Mouse (Mus musculus): Measurements from ENCODE around the gene 4930451I11Rik.

4930451I11Rik gene

DNA sequence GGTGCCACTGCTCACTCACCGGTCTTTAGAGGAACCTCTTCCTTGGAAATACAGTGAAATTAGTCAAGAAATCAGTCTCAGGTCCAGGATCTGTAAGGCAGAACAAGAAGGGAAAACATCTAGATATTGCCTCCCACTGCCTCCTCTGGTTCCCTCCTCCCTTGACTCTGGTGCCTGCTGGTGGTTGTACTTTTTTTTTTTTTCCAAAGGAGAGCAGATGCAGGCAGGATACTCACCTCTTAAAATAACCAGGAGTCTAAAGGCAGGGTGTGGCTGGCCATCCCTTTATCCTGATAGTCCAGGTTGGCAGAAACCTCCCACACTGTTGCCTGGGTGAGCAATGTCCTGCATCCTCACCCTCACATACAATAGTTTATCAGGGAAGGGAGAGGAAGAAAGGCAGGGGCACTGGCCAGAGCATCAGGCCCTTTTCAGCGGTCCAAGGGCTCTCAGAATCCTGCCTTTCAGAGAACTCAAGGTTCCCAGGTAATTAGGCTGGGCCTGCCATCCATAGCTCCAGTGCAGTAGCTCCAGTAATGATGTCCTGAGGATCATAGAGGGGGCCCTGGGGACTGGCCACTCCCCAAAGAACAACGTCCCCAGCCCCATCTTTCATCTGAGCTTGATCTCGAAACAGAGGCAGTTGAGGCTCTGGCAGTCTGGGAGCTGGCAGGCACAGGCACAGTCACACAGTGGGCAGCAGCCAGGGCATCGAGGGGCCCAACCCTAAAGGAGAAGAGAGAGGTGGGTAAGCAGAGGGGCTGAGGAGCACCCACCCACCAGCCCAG lies 31.0 kb downstream of the 4930451I11Rik start:
- no peak for DNase-seq (ENCODE audit: low spot score in 2 of 2)

DNA sequence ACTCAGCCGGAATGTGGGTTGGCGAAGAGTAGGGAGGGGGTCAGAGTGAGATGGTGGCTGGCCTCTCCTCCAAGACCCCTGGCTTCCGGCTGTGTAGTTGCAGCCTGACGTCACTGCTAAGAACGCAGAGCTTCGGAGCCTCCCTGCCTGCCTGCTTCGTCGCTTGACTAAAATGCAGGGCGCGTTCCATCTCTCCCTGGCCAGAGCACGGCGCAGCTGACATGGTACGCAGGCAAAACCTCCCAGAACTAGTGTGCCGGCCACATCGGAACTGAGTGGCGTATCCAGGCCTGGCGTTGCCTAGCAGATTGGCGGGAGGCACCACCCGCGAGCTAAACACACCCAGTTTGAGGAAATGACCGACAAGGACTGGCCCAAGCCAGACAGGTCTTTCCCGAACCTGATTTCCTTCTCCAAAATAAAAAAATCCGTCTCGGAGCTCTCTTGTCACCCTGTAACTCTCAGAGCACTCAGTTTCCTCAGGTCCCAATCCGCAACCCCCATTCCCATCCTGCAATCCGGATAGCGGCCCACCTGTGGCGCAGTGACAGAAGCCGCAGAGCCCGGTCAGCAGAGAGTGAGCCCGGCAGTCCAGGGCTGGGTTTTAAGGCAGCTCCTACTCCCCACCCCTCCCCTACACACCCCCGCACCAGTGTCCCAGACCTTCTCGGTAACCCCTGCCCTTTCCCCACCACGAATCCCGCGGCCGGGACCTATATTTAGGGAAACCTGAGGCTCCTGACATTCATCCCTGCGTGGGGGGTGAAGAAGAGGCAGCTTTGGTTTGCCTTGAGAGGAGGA lies 31.8 kb downstream of the 4930451I11Rik start:
- DNase-seq (ENCODE audit: low spot score in 2 of 2) = no peak

DNA sequence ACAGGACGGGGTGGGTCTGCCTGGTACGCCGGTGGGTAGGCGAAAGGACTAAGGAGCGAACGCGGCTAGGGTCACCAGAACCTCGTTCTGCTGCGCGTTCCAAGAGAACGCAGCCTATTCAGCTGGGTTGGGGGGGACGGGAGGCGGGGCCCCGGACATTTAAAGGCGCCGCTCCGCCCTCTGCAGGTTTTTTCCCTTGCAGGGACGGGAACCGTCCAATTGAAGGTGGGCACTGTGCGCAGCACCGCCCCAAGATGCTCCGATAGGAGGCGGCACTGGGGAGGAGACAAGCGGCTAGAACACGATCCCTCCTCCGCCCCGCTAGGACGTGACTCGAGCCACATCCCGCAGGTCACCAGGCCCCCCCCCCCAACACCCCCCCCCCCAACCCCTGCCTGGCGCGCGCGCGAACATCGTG lies 32.4 kb downstream of the 4930451I11Rik start:
- peak; percentile 94 to 95 for DNase-seq (ENCODE audit: low spot score in 2 of 2)

DNA sequence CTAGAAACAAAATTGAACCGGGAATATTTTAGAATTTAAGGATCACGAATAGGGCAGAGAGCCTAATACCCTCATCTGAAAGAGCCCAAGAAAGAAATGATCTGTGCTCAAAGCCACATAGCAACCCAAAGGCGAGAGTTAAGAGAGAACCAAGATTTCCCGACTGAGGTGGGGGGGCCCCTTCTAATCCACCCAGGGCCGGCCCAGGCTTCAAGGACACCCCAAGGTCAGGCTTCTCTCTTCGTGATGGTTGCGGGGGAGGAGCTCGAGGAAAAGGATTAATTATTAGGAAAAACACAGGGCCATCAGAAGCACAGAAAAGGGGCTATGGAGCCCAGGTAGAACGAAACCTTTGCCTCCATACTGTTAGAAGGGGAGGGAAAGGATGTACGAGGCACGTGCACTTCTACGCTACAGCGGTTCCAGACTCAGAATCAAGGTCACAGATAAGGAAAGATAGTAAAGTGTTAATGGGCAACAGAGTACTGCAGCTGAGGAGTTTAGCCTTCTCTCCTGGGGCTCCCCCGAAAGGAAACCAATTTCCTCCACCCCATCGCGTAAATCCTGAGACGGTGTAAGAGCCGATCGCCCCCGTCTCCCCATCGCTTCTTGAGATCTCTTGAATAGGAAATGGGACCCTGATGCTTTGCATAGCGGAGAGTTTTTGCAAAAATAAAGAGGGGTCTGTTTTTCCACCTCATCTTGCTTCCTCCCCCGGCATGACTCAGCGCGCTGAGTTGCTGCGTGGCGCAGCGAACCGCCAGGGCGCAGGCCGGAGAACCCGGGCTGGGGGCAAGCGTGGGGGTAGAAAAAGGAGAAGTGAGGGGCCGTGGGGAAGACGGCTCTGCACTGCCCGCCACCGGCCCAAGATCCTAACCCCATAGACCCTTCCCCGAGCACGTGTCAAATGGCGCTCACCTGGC lies 33.1 kb downstream of the 4930451I11Rik start:
- DNase-seq (ENCODE audit: low spot score in 2 of 2) = peak; percentile 62 to 82

DNA sequence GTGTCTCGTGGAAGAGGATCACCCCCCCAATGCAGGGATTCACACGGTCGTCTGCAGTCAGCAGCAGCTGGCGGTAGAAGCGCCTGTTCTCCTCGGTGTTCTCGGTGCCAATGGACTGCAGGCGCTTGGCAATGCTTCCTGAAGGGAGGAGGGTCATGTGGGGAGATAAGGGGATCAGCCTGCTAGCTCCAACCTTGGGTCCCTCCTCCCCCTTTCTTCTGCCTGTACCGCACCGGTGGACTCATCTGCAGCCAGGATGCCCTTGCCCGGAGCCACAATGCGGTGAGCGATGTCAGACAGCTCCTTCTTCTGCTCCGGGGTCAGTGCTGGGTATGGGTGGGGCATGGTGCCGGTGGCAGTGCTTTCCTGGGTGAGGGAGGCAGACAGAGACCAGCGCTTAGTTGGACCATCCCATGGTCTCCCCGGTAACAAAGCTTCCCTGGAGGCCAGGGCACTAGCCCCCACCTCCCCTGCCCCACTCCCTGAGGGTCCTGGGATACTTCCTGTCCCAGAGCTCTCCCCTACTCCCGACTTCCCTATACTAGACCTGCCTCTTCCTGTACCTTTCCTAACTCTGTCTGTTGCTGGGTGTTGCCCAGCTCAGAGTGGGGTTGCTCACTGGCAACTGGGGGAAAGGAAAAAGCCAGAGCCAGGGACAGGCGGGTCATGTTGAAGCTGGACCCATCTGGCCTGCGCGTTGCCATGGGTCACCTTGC lies 33.9 kb downstream of the 4930451I11Rik start, which contains the start of gene Fam57b:
Gene Fam57b, plus strand, starts transcription at position 258 of the 716 bp plus-strand sequence.
- no peak for DNase-seq (ENCODE audit: low spot score in 2 of 2)

DNA sequence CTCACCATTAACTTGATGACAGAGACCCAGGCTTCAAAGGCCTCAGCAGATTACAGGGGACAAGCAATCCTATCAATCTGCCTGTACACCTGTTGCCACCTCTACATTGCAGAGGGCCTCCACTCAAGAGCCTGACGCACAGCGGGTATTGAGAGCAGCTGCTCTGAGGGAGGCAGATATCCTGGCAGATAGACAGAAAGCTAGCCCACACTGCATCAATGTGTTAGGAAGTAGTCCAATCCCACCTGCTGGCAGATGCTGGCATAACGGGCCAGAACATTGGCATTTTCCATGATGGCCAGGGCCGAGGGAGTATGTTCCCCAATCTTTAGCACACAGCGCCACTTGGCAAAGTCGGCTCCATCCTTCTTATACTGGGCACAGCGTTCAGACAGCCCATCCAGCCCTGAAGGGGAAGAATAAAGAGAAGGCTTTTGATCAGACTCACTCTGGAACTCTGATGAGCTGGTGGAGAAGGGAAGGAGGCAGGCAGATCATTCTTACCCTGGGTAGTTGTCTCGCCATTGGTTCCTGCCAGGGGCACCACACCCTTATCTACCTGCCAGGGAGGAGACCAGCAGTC lies 35.0 kb downstream of the 4930451I11Rik start:
- peak; percentile 53 to 74 for DNase-seq (ENCODE audit: low spot score in 2 of 2)

DNA sequence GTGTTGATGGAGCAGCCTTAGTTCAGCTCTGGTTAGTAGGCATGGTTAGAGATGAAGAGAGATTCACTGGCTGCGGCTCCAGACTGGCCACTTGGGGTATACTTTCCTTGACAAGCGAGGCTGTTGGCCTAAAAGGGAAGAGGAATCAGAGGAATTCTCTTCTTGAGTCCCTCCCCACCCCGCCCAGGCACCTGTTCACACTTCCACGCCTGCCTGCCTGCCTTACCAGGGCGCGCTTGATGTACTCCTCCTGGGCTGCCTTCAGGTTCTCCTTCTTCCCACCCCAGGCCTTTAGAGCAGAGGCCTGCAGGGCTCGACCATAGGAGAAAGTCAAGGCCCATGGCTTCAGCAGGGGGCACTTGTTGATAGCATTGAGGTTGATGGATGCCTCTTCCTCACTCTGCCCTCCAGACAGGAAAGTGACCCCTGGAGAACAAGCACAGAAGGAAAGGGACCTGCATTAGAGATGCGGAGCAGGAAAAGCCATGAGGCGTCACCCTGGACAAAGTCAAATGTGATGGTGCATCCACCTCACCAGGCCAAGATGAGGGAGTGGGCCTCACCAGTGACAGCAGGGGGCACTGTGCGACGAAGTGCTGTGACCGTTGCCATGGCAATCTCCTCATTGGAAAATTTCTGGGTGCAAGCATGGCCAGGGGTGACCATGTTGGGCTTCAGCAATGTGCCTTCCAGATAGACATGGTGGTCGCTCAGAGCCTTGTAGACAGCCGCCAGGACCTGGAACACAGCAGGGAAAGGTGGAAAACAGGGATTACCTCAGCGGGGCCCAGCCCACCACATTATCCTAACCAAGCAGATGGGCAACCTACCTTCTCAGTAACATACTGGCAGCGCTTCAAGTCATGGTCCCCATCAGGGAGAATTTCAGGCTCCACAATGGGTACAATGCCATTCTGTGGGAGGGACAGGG lies 35.8 kb downstream of the 4930451I11Rik start:
- DNase-seq (ENCODE audit: low spot score in 2 of 2) = no peak

DNA sequence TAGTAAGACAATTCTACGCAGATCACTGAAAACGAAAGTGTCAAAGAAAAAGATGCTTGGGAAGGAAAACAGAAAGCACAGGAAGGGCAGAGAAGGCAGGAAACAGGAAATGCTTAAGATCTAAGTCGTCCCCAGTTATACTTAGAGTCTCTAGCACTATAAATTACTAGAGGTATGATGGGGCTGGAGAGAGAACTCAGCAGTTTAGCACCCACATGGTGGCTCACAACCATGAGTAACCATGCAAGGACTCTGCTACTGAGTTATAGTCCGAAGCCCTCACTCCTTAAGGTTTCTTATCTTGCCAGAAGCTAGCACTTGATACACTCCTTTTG lies 37.2 kb downstream of the 4930451I11Rik start:
- no peak for DNase-seq (ENCODE audit: low spot score in 2 of 2)

DNA sequence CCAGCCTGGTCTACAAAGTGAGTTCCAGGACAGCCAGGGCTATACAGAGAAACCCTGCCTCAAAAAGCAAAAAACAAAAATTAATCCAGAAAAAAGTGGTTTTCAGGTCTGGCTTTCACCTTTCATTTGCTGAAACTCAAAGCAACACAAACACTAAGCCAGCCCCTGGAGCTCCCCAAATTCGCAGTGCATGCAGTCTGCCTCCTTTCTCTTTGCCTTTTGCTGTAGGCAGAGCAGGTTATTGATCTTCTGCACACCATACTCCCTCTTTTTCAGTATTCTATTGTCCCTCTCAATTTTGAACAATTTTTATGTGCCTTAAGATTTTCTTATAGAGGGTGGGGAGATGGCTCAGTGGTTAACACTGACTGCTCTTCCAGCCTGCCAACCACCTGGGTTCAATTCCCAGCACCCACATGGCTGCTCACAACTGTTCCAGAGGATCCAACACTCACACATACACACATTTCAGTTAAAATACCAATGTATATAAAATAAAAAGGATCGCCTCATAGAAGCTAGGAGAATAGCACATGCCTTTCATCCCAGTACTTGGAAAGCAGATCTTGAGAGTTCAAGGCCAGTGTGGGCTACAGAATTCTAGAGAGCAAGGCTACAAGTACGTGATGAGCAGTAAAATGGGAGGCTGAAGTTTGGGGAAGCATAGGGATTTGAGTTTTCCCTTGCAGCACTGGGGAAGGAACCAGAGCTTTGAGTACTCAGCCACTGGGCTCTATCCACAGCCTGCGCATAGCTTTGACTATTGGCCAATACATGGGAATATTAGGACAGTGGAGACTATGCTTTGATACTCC lies 37.8 kb downstream of the 4930451I11Rik start:
- no peak for DNase-seq (ENCODE audit: low spot score in 2 of 2)

DNA sequence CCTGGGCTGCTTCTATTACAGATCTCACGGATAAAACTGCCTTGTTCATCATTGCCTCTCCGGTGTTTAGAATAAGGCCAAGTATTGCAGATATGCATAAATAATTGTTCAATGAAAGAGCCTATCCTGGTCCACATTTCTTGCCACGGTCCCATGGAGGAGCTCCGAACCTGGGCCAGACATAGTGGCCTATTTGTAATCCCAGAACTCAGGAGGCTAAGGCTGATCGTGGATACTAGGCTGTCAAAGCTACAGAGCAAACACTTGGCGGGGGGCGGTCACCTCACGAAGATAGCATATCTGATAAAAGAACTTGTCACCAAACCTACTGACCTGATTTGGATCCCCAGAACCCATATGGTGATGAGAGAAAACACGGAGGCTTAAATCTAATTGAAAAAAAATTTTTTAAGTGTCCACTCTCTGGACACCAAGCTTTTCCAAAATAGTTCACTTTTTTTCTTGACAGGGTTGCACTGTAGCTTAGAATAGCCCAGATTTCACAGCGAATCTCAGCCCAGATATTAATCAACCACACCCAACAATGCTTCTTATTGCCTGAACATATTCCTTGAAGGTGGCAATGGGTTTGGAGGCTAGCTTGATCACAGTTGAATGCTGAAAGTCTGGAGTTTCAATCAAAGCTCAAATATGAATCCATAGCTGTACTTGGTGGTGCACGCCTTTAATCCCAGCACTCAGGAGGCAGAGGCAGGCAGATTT lies 38.6 kb downstream of the 4930451I11Rik start:
- no peak for DNase-seq (ENCODE audit: low spot score in 2 of 2)

DNA sequence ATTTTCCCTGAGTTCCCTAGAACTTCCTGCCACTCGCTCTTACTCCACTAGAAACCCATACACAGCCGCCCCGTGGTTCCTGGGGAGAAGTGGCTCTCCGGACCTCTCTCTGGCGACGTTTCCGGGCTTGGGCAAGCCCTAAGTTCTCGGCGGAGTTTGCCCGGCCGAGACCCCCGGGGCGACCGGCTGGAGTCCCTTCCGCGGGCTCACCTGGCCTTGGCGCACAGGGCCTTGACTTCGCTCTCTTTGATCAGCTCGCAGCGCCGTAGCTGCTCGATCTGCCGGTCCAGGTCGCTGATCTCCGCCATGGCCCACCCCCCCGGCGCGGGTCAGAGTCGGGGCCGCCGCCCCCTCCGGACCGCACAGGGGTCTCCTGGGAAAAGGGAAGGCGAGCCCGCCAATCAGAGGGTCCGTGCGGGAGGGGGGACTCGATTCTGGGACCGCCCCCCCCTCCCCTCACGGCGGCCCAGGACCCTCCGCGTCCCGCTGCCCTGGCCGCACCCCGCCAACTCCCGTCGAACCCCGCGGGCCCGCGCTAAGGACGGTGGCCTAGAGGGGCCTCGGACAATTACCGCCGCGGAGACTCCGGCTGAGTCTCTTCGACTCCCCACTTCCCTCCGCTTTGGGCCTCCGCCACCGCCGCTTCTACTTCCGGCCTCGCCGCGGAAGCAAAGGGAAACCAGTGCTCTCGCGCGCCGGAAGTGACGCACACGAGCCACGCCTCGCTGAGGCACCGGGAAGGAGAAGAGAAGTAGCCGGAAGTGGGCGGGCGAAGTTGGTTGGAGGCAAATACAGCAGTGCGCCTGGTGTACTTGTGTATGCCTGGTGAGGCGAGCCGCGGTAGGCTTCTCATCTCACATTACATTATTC lies 39.4 kb downstream of the 4930451I11Rik start, which contains the start of gene Ppp4c:
Gene Ppp4c, minus strand, starts transcription at position 646 of the 870 bp plus-strand sequence.
- DNase-seq (ENCODE audit: low spot score in 2 of 2) = peak; percentile 95 to 97

DNA sequence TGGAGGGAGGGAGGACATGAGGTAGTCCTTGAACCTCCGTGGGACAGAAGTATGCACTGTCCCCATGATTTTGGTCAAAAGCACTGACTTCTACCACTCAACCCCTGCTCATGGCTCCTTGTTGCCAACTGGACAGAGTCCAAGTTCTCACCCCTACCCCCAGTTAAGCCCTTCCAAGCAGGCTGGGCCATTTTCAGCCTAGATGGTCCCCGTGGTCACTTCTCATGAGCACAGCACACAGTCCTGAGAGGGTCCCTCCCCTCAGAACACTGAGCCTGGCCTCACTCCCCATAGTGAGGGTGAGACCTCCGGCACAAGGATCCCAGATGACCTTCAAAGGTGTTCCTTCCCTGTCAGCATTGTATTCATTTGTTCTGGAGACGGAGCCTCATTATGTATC lies 42.3 kb downstream of the 4930451I11Rik start:
- DNase-seq (ENCODE audit: low spot score in 2 of 2) = no peak

DNA sequence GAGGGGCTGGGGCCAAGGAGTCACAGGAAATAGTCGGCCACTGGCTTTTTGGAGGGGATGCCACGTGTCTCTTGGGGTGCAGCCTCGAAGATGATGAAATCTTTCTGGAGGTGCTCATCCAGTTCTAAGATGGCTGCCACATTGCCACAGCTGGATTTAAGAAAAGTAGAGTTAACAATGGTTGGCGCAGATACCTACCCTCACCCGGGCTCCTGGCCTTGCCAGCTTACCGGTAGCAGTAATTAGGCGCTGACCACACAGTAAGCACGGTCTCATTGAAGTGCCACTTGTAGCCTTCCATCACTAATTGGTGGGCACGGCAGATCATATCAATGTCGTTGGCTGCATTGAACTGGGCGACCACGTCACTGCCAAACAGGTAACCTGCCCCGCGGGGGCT lies 45.3 kb downstream of the 4930451I11Rik start:
- no peak for DNase-seq (ENCODE audit: low spot score in 2 of 2)

DNA sequence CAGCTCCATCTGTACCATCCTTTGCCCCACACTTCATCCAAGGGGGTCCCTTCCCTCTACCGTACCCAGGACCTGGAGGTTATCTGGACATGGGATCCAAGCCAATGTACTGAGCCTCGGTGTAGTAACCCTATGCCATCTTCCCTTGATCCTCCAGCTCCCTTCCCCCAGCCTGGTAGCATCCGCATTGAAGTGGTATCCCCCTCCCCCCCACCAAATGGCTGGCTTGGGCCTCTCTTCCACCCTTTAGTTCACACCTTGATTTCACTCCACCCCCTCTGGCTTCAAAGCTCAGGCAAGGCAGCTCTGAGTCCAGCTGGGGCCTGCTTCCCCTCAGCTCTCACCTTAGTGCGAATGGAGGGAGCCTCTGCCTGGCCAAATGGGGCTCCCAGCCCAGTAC lies 46.4 kb downstream of the 4930451I11Rik start:
- DNase-seq (ENCODE audit: low spot score in 2 of 2) = no peak

DNA sequence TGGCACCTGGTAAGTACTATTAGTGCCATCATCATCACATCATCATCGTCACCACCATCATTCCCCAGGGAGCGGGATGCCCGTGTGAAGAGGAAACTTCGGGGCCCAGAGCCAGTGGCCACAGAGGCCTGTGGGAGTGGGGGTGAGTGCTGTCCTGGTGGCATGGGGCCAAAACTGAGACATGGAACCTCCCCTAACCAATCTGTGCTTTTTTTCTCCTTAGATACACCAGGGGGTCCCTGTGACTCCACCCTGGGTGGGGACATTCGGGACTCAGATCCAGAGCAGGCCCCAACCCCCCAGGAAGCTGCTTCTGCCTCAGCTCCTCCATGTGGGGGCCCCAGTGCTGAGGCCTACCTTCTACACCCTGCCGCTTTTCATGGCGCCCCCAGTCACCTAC lies 47.0 kb downstream of the 4930451I11Rik start:
- no peak for DNase-seq (ENCODE audit: low spot score in 2 of 2)

DNA sequence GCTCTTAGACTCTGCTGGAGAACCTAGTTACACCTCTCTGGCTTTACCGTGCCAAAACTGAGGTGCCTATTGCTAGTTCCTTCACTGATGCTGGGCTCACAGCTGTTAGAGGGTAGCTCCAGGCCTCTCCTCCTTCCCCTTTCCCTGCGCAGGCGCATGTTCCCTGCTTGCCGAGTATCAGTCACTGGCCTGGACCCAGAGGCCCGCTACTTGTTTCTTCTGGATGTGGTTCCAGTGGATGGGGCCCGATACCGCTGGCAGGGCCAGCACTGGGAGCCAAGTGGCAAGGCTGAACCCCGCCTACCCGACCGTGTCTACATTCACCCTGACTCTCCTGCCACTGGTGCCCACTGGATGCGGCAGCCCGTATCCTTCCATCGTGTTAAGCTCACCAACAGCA lies 48.7 kb downstream of the 4930451I11Rik start:
- peak in 1 of 2 experiments; percentile 64 for DNase-seq (ENCODE audit: low spot score in 2 of 2)

Data from spleen, postnatal 4 days (tissue).